Mouse (Mus musculus) spleen, postnatal 14 days (tissue): ENCODE data around the gene Ism2.

Source experiments
- DNase-seq, 2 experiments: peaks; one replicate each; pipeline ENCODE4 v3.0.0; 2021 to 2022; ENCODE audit warnings: low spot score in 2 of 2

Ism2 gene

GRCm38 (mm10) chr12:87230379-87230895, 69.1 kb downstream of the Ism2 start:
- DNase-seq, result no peak

DNA sequence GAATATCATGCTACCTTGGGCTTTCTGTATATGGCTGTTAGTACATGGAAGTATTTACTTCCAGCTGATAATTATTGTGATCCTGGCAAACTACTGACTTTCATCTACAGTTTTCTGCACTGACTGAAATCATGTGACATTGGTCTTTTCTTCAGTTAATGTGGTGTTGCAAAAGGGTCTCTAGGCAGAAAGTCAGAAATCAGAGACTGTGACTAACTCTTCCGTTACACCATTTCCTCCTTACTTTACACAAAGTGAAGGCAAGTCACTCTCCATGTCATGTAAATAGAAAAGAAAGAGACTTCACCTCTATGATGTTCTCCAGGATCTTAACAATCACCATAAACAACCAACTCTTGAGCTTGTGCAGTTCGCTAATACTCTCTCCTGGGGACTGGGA, 69.9 kb downstream of the Ism2 start:
- no peak for DNase-seq
